Comparison of ENCODE assay signal across 23 mouse cellular contexts in genomic region chr12:82894971-82895838, GRCm38 (mm10).
DNase-seq lines count a peak whose midpoint lies in the region; ATAC-seq and TF ChIP-seq lines count a peak whose summit lies in the region.
"Had no signal": no experiment of that assay in that cellular context is flagged by ENCODE, and none has a peak within 500 bp of the region (broad histone marks: within the 10 kb centered on the region; RNA-seq: fewer than 3 reads in every experiment).

No protein-coding gene starts in this region.

- ATAC-seq in forebrain, embryonic 12.5 days (ENCODE audit: low FRiP score), result peak; percentile 74; the same call in 1 of the 2 replicates
- ATAC-seq in forebrain, embryonic 14.5 days, result peak; percentile 42; the same call in 1 of the 2 replicates
- ATAC-seq in forebrain, embryonic 15.5 days (replicated peaks), result no peak
- ATAC-seq: activated CD4-positive, CD25-positive, alpha-beta regulatory T cell, adult 4 months; Patski had no signal

- H3K36me3 ChIP-seq in forebrain, embryonic 12.5 days (replicated peaks), result no peaks in the 10 kb centered on the region
- H3K36me3 ChIP-seq in forebrain, embryonic 10.5 days (replicated peaks), result no peaks in the 10 kb centered on the region
- no peaks in the 10 kb centered on the region for H3K36me3 ChIP-seq in forebrain, embryonic 14.5 days (ENCODE audit: control insufficient read depth, insufficient read depth, low read length)
- H3K36me3 ChIP-seq in forebrain, embryonic 15.5 days, result no peaks in the 10 kb centered on the region
- H3K36me3 ChIP-seq: embryonic facial prominence, embryonic 13.5 days; embryonic facial prominence, embryonic 15.5 days had no signal

- H3K4me1 ChIP-seq in forebrain, embryonic 12.5 days, result no peaks in the 10 kb centered on the region
- peaks cover 6% of the 10 kb centered on the region; the same call in 1 of the 2 replicates for H3K4me1 ChIP-seq in forebrain, embryonic 10.5 days
- H3K4me1 ChIP-seq in forebrain, embryonic 14.5 days (ENCODE audit: control insufficient read depth, insufficient read depth, low read length), result no peaks in the 10 kb centered on the region
- H3K4me1 ChIP-seq in forebrain, embryonic 15.5 days, result 0 out of 2 replicates have a peak, but pooled peaks cover 2% of the 10 kb centered on the region
- H3K4me1 ChIP-seq: embryonic facial prominence, embryonic 13.5 days; embryonic facial prominence, embryonic 15.5 days had no signal

- H3K9ac ChIP-seq in forebrain, embryonic 12.5 days, result no peak overlapping the region
- no peak overlapping the region for H3K9ac ChIP-seq in forebrain, embryonic 14.5 days (ENCODE audit: low read length)
- no peak overlapping the region for H3K9ac ChIP-seq in forebrain, embryonic 15.5 days (replicated peaks)
- H3K9ac ChIP-seq: embryonic facial prominence, embryonic 13.5 days; embryonic facial prominence, embryonic 15.5 days had no signal

- 52% methylated on average over 6 of the region's 6 CpGs for WGBS in forebrain, embryonic 12.5 days
- 83% methylated on average over 6 of the region's 6 CpGs for WGBS in forebrain, embryonic 10.5 days
- 24% methylated on average over 6 of the region's 6 CpGs for WGBS in forebrain, embryonic 14.5 days
- 16% methylated on average over 6 of the region's 6 CpGs for WGBS in forebrain, embryonic 15.5 days

- H3K4me3 ChIP-seq in forebrain, embryonic 12.5 days (replicated peaks), result no peak overlapping the region
- no peak overlapping the region for H3K4me3 ChIP-seq in forebrain, embryonic 10.5 days
- H3K4me3 ChIP-seq in forebrain, embryonic 14.5 days (ENCODE audit: low read depth, low read length), result no peak overlapping the region
- H3K4me3 ChIP-seq in forebrain, embryonic 15.5 days, result no peak overlapping the region
- H3K4me3 ChIP-seq: embryonic facial prominence, embryonic 13.5 days; embryonic facial prominence, embryonic 15.5 days; erythroblast, embryonic 14.5 days had no signal

- no peak for DNase-seq in forebrain, embryonic 10.5 days (ENCODE audit: extremely low spot score, low spot score)
- peak; percentile 55 for DNase-seq in forebrain, embryonic 14.5 days (ENCODE audit: low spot score)
- DNase-seq in brain, embryonic 14.5 days (ENCODE audit: low read depth), result peak; percentile 65
- peak; percentile 64 for DNase-seq in retina, postnatal 1 day
- no peak for DNase-seq in ovary, postnatal 14 days (ENCODE audit: low spot score)
- no peak for DNase-seq in lung, adult 18-20 months
- DNase-seq: adrenal gland, adult 8-10 months; adrenal gland, postnatal 14 days; adrenal gland, postnatal 36 days; cerebellum, adult 11 months; cerebellum, adult 18-20 months; cerebellum, adult 8-10 months; cerebellum, adult 9-11 months; cerebellum, postnatal 14 days; cerebellum, postnatal 36 days; embryo, embryonic 11 days had no signal

- TF ChIP-seq CTCF in brain, embryonic 14.5 days (IDR thresholded peaks at IDR 0.05; ENCODE audit: borderline replicate concordance, extremely low read depth, insufficient read depth, insufficient read length), result no peak

- H3K4me2 ChIP-seq in forebrain, embryonic 12.5 days, result no peak overlapping the region
- H3K4me2 ChIP-seq in forebrain, embryonic 14.5 days (ENCODE audit: low read length), result no peak overlapping the region
- H3K4me2 ChIP-seq in forebrain, embryonic 15.5 days (replicated peaks), result no peak overlapping the region
- H3K4me2 ChIP-seq: embryonic facial prominence, embryonic 13.5 days; embryonic facial prominence, embryonic 15.5 days had no signal

- no peaks in the 10 kb centered on the region; the same call in 1 of the 2 replicates for H3K27me3 ChIP-seq in forebrain, embryonic 12.5 days
- H3K27me3 ChIP-seq in forebrain, embryonic 10.5 days (ENCODE audit: poor library complexity, severe bottlenecking), result no peaks in the 10 kb centered on the region
- no peaks in the 10 kb centered on the region for H3K27me3 ChIP-seq in forebrain, embryonic 14.5 days (replicated peaks; ENCODE audit: control insufficient read depth, insufficient read depth, low read length)
- no peaks in the 10 kb centered on the region for H3K27me3 ChIP-seq in forebrain, embryonic 15.5 days
- H3K27me3 ChIP-seq: embryonic facial prominence, embryonic 13.5 days; embryonic facial prominence, embryonic 15.5 days; Patski had no signal

- no peaks in the 10 kb centered on the region for H3K9me3 ChIP-seq in forebrain, embryonic 12.5 days
- H3K9me3 ChIP-seq in forebrain, embryonic 10.5 days, result no peaks in the 10 kb centered on the region; the same call in 1 of the 2 replicates
- no peaks in the 10 kb centered on the region for H3K9me3 ChIP-seq in forebrain, embryonic 14.5 days (replicated peaks; ENCODE audit: control insufficient read depth, low read length)
- H3K9me3 ChIP-seq in forebrain, embryonic 15.5 days, result no peaks in the 10 kb centered on the region
- H3K9me3 ChIP-seq: embryonic facial prominence, embryonic 13.5 days; embryonic facial prominence, embryonic 15.5 days had no signal

- TF ChIP-seq POLR2A in brain, embryonic 14.5 days (IDR thresholded peaks at IDR 0.05; ENCODE audit: borderline replicate concordance, extremely low read depth, insufficient read depth, insufficient read length, poor library complexity, severe bottlenecking), result no peak

- H3K27ac ChIP-seq in forebrain, embryonic 12.5 days, result no peak overlapping the region
- no peak overlapping the region for H3K27ac ChIP-seq in forebrain, embryonic 10.5 days
- H3K27ac ChIP-seq in forebrain, embryonic 14.5 days (ENCODE audit: low read depth, low read length), result no peak overlapping the region
- H3K27ac ChIP-seq in forebrain, embryonic 15.5 days (replicated peaks), result no peak overlapping the region
- H3K27ac ChIP-seq: embryonic facial prominence, embryonic 13.5 days; embryonic facial prominence, embryonic 15.5 days had no signal

Comparison
In these comparisons a context has a peak if more than half of its experiments do, and no peak if none do; other contexts are left out.
1. DNase-seq: peak in forebrain, embryonic 14.5 days (single experiment), brain, embryonic 14.5 days (single experiment) and retina, postnatal 1 day (single experiment); none in forebrain, embryonic 10.5 days (single experiment), ovary, postnatal 14 days (single experiment) and lung, adult 18-20 months (0 of 2).